ENCODE assay signal across 25 mouse cellular contexts in the genomic region with DNA sequence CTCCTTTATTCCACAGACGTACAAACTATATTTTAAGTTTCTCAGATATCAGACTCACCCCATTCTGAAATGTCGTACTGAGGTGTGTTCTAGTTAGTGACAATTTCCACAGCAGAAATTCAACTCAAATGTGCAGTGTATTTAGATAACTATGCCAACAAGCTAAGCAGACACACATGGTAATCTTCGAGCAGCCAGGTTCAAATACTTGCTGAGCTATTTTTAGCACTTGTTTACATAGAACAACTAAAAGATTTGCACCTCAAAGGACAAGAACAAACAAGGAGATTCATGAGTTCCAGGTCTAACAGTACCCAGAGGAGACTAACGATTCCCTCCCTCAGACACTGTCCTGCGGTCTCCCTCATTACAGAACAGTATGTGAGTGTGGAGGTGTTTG. TPM values are rescaled to one million over a fixed set of nuclear protein-coding genes. Genes with fewer than 3 reads are reported as not detected.
DNase-seq lines count a peak whose midpoint lies in the region; ATAC-seq and TF ChIP-seq lines count a peak whose summit lies in the region.
"Had no signal": no experiment of that assay in that cellular context is flagged by ENCODE, and none has a peak within 500 bp of the region (broad histone marks: within the 10 kb centered on the region; RNA-seq: fewer than 3 reads in every experiment).

No protein-coding gene starts in this region.

- ATAC-seq in heart, embryonic 15.5 days (replicated peaks; ENCODE audit: insufficient number of reproducible peaks, insufficient read depth, low FRiP score, low read depth): no peak
- no peak for ATAC-seq in intestine, postnatal 0 days
- ATAC-seq in intestine, embryonic 15.5 days: no peak
- ATAC-seq: activated CD4-positive, CD25-positive, alpha-beta regulatory T cell, adult 4 months; forebrain, embryonic 15.5 days; hindbrain, embryonic 16.5 days; intestine, embryonic 16.5 days had no signal

- no peak overlapping the region for H3K4me2 ChIP-seq in heart, embryonic 15.5 days
- H3K4me2 ChIP-seq in intestine, postnatal 0 days (replicated peaks; ENCODE audit: low read depth): no peak overlapping the region
- H3K4me2 ChIP-seq in intestine, embryonic 15.5 days (replicated peaks): no peak overlapping the region
- H3K4me2 ChIP-seq: embryonic facial prominence, embryonic 13.5 days; forebrain, embryonic 12.5 days; forebrain, embryonic 15.5 days; hindbrain, embryonic 13.5 days had no signal

- no peaks in the 10 kb centered on the region for H3K9me3 ChIP-seq in heart, embryonic 15.5 days (replicated peaks)
- no peaks in the 10 kb centered on the region for H3K9me3 ChIP-seq in heart, embryonic 10.5 days
- no peaks in the 10 kb centered on the region for H3K9me3 ChIP-seq in intestine, postnatal 0 days (ENCODE audit: control insufficient read depth)
- H3K9me3 ChIP-seq in intestine, embryonic 15.5 days: no peaks in the 10 kb centered on the region
- H3K9me3 ChIP-seq: forebrain, embryonic 15.5 days; hindbrain, embryonic 13.5 days had no signal

- H3K4me1 ChIP-seq in heart, embryonic 15.5 days (replicated peaks): peaks cover 18% of the 10 kb centered on the region; the same call in 1 of the 2 replicates
- H3K4me1 ChIP-seq in heart, embryonic 10.5 days: peaks cover 3% of the 10 kb centered on the region
- H3K4me1 ChIP-seq in intestine, postnatal 0 days (replicated peaks; ENCODE audit: control insufficient read depth, insufficient read depth, low read length): no peaks in the 10 kb centered on the region
- no peaks in the 10 kb centered on the region for H3K4me1 ChIP-seq in intestine, embryonic 15.5 days (replicated peaks)
- H3K4me1 ChIP-seq: forebrain, embryonic 12.5 days; hindbrain, embryonic 10.5 days; hindbrain, embryonic 13.5 days had no signal

- no peak for TF ChIP-seq CTCF in gastrocnemius, adult 2 months (IDR thresholded peaks at IDR 0.05)
- no peak for TF ChIP-seq CTCF in intestine, postnatal 0 days (IDR thresholded peaks at IDR 0.05; ENCODE audit: low read depth)

- H3K27ac ChIP-seq in gastrocnemius, adult 2 months: peak overlapping the region; percentile 48; the same call in 1 of the 2 replicates
- peak overlapping the region; percentile 52; the same call in 1 of the 2 replicates for H3K27ac ChIP-seq in heart, embryonic 15.5 days
- H3K27ac ChIP-seq in heart, embryonic 10.5 days: no peak overlapping the region
- peak overlapping the region; percentile 21; the same call in 1 of the 2 replicates for H3K27ac ChIP-seq in intestine, postnatal 0 days (ENCODE audit: low read depth, low read length)
- H3K27ac ChIP-seq in intestine, embryonic 15.5 days: no peak overlapping the region
- H3K27ac ChIP-seq: embryonic facial prominence, embryonic 10.5 days; embryonic facial prominence, embryonic 13.5 days; forebrain, embryonic 12.5 days; forebrain, embryonic 15.5 days; hindbrain, embryonic 10.5 days; hindbrain, embryonic 13.5 days had no signal

- no peak overlapping the region for H3K4me3 ChIP-seq in gastrocnemius, adult 2 months
- H3K4me3 ChIP-seq in heart, embryonic 15.5 days: no peak overlapping the region
- no peak overlapping the region for H3K4me3 ChIP-seq in heart, embryonic 10.5 days
- no peak overlapping the region for H3K4me3 ChIP-seq in intestine, postnatal 0 days (ENCODE audit: low read depth, low read length)
- no peak overlapping the region for H3K4me3 ChIP-seq in intestine, embryonic 15.5 days (replicated peaks)
- H3K4me3 ChIP-seq: embryonic facial prominence, embryonic 10.5 days; embryonic facial prominence, embryonic 13.5 days; erythroblast, embryonic 14.5 days; forebrain, embryonic 12.5 days; forebrain, embryonic 15.5 days; hindbrain, embryonic 10.5 days; hindbrain, embryonic 13.5 days had no signal

- H3K36me3 ChIP-seq in heart, embryonic 15.5 days: no peaks in the 10 kb centered on the region
- H3K36me3 ChIP-seq in heart, embryonic 10.5 days: peaks cover 6% of the 10 kb centered on the region; the same call in 1 of the 2 replicates
- no peaks in the 10 kb centered on the region; the same call in 1 of the 2 replicates for H3K36me3 ChIP-seq in intestine, postnatal 0 days (ENCODE audit: control insufficient read depth, insufficient read depth)
- no peaks in the 10 kb centered on the region for H3K36me3 ChIP-seq in intestine, embryonic 15.5 days
- H3K36me3 ChIP-seq: forebrain, embryonic 12.5 days; hindbrain, embryonic 13.5 days had no signal

- no peak overlapping the region for H3K9ac ChIP-seq in heart, embryonic 15.5 days
- H3K9ac ChIP-seq in intestine, postnatal 0 days (ENCODE audit: low read depth, low read length): no peak overlapping the region
- no peak overlapping the region for H3K9ac ChIP-seq in intestine, embryonic 15.5 days
- H3K9ac ChIP-seq: embryonic facial prominence, embryonic 13.5 days; forebrain, embryonic 12.5 days; forebrain, embryonic 15.5 days; hindbrain, embryonic 13.5 days had no signal

- no peaks in the 10 kb centered on the region for H3K27me3 ChIP-seq in heart, embryonic 15.5 days
- no peaks in the 10 kb centered on the region for H3K27me3 ChIP-seq in heart, embryonic 10.5 days (ENCODE audit: insufficient read depth, poor library complexity, severe bottlenecking)
- no peaks in the 10 kb centered on the region for H3K27me3 ChIP-seq in intestine, postnatal 0 days (replicated peaks; ENCODE audit: control insufficient read depth, insufficient read depth, low read length)
- H3K27me3 ChIP-seq in intestine, embryonic 15.5 days (replicated peaks): no peaks in the 10 kb centered on the region
- H3K27me3 ChIP-seq: embryonic facial prominence, embryonic 13.5 days; forebrain, embryonic 12.5 days; forebrain, embryonic 15.5 days; hindbrain, embryonic 13.5 days had no signal

- intact Hi-C loops in gastrocnemius, adult 2 months (cut with DNase I): no loop called here
- intact Hi-C loops in gastrocnemius, postnatal 14 days (cut with DNase I; ENCODE audit: low total_unique reads): no loop called here

- 66% methylated on average over 5 of the region's 5 CpGs for WGBS in heart, embryonic 15.5 days
- WGBS in heart, embryonic 10.5 days: 68% methylated on average over 5 of the region's 5 CpGs
- 50% methylated on average over 5 of the region's 5 CpGs for WGBS in intestine, postnatal 0 days
- 44% methylated on average over 5 of the region's 5 CpGs for WGBS in intestine, embryonic 15.5 days

- no peak for DNase-seq in gastrocnemius, adult 2 months
- no peak for DNase-seq in gastrocnemius, postnatal 14 days
- no peak for DNase-seq in heart, embryonic 10.5 days (ENCODE audit: low spot score)
- DNase-seq: adrenal gland, adult 8-10 months; adrenal gland, postnatal 25 days; cerebellum, adult 11-12 months; cerebellum, adult 8-10 months; cerebellum, postnatal 10 days; cerebellum, postnatal 36 days; embryo, embryonic 11 days; gastrocnemius, postnatal 10 days; kidney, adult 2 months had no signal

RNA-seq across cellular contexts. Expression of gene Kcnip2, which starts 11.3 kb away (rescaled TPM):
- under 1 TPM; 0.48 to 0.70 TPM for total RNA-seq in gastrocnemius, adult 2 months (2021)
- total RNA-seq in gastrocnemius, postnatal 14 days (2021): under 1 TPM; 0.16 to 0.74 TPM
- 6.9 and 10.0 TPM in 2 replicates for polyA plus RNA-seq in heart, embryonic 15.5 days (2015; fragmentation: Nextera tagmentation; extraction: Ambion mirVana)
- 0.35 and 0.53 TPM in 2 replicates for polyA plus RNA-seq in heart, embryonic 10.5 days (2016; fragmentation: Nextera tagmentation; extraction: Ambion mirVana)
- 3.6 and 4.7 TPM in 2 replicates for polyA plus RNA-seq in intestine, postnatal 0 days (2015; fragmentation: Nextera tagmentation; extraction: Ambion mirVana)
- 1.6 and 1.8 TPM in 2 replicates for polyA plus RNA-seq in intestine, embryonic 15.5 days (2015; fragmentation: Nextera tagmentation; extraction: Ambion mirVana)

RNA-seq across cellular contexts. Expression of gene Mgea5, which starts 43.5 kb away (rescaled TPM):
- 10 to 100 TPM; 35.2 to 41.8 TPM for total RNA-seq in gastrocnemius, adult 2 months (2021)
- total RNA-seq in gastrocnemius, postnatal 14 days (2021): 10 to 100 TPM; 28.6 to 29.6 TPM
- 33.8 and 38.1 TPM in 2 replicates for polyA plus RNA-seq in heart, embryonic 15.5 days (2015; fragmentation: Nextera tagmentation; extraction: Ambion mirVana)
- 39.6 and 52.5 TPM in 2 replicates for polyA plus RNA-seq in heart, embryonic 10.5 days (2016; fragmentation: Nextera tagmentation; extraction: Ambion mirVana)
- 18.2 and 19.3 TPM in 2 replicates for polyA plus RNA-seq in intestine, postnatal 0 days (2015; fragmentation: Nextera tagmentation; extraction: Ambion mirVana)
- polyA plus RNA-seq in intestine, embryonic 15.5 days (2015; fragmentation: Nextera tagmentation; extraction: Ambion mirVana): 36.3 and 36.4 TPM in 2 replicates

Comparison
In these comparisons a context has a peak if more than half of its experiments do, and no peak if none do; other contexts are left out.
1. H3K27ac ChIP-seq: peak in gastrocnemius, adult 2 months (single experiment), heart, embryonic 15.5 days (single experiment) and intestine, postnatal 0 days (single experiment); none in heart, embryonic 10.5 days (single experiment) and intestine, embryonic 15.5 days (single experiment).